Mouse (Mus musculus) adrenal gland, adult (tissue): ENCODE data around the gene Armc8.

Experiments
- DNase-seq, 2 experiments: peaks; one replicate each; pipeline ENCODE4 v3.0.0; 2022 to 2023; ENCODE audit warnings: low spot score in 1 of 2; ENCODE audit not compliant: inconsistent age in 2 of 2

The Armc8 gene

DNA sequence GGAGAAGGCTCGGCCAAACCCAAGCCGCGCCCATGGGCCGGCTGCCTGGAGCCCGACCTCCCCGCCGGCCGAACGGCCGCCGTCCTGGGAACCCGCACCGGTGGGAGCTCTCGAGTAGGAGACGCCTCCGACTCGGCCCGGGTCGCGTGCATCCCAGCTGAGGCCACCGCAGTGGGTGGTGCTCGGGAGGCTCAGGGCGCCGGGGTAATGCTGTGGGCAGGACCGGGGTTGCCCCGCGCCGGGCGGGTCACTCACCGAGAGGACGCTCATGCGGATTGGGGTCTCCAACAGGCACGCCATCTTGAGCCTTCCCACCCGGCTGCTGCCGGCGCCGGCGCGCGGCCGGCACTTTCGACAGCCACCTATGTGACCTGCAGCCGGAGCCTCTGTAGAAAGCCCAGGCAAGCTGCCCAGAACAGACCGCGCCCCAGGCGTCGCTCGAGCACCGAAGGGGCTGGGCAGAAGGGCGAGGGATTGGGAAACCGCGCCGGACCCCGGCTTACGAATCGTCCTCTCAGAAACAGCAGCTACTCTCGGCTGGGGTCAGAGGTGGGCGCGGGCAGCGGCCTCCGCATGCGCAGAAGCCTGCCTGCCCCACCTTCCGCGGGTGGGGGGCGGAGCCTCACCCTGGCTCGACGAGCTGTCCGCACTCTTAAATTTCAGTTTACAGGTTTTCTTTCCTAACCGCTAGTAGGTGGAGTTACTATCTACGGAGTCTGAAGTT, at the start of gene Armc8:
Armc8 (minus strand) TSS at position 553 of the 724 bp plus-strand sequence.
- DNase-seq, result peak; percentile 94 to 98

- DNase-seq, result no peak
These were observed 43.5 kb upstream of the Armc8 start, which contains the start of gene A4gnt for GRCm38 (mm10) chr9:99612202-99612601. Gene A4gnt (plus strand): TSS chr9:99612502.

DNA sequence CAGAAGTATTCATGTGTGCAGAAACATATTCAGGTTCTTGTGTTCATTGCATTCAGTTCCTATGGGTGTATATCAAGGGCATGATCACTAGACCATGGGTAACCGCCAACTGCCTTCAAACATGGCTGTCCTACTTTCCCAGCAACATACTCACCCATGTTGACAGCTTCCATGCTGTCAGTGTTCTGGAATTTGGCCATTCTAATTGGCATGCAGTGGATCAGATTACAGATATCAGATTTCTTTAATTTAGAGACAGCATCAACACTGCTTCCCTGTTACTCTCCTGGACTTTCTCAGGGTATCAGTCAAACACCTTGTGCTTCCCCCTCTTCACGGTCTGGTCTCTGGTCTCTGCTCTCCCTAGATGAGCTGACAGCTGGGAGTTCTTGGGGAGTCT, 34.9 kb upstream of the Armc8 start:
- no peak for DNase-seq

DNA sequence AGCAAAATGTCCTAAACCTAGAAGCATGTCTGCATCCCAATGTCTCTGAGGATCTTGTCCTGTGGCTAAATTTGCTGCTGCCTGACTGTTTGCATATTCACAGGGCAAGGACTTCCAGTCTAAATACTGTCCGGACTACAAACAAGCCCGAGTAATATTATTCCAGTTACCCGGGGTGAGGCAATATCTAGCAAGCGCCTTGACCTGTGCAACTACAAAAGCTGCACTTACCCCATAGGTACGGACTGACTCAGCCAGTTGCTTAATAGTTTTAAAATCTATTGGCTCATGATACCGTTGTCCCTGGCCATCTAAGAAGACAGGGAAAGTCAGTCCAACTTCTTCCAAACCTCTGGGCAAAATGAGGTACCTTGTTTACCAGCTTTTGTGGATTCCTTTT, 30.4 kb upstream of the Armc8 start:
- DNase-seq, result peak in 1 of 2 experiments; percentile 51

DNA sequence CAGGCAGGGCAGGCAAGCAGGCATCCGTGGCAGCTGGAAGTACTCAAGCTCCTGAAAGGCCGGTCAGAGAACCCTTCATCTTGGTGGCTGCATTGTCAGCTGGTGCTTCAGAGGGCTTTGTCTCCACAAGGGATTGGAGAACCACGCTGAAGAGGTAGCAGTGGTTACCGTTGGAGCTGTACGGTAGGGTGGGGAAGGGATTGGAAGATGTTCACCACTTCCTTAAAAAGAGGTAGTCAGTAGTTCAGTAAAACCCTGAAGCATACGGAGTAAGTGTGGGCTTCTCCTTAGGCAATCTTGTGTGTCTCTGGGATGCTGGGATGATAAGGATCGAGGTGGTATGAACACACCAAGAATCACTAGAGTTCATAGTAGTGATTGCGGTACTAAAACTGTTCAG, 22.4 kb upstream of the Armc8 start:
- no peak for DNase-seq

DNA sequence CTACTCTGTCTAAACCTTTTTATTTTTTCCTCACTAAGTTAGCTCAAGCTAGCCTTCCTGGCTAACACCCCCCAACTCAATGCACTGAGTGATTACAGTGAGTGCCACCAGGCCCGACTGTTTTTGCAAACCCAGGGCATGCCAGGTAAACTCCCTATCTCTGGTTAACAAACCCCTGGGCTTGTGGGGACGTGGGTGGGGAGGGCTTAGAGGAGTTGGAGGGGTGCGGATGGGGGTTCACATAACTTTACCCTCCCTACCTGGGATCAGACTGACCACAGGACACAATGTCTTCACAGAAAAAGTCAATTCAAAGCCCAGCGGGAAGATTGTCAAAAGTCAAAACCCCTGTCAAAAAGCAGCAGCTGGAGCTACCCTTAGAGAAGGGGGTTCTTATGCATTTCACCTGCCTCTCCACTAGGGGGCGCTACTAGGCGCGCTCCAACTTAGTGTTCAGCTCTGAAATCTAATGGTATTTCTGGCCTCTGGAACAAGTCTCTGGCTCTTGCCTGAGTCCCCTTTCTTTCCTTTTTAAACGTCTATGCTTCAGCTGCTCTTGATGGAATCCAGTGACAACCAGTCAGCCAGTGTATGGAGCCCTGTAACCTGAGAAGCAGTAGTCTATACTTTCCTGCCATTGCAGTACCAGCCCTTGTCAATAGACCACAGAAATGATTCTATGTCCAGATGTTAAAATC, 19.0 kb upstream of the Armc8 start:
- peak; percentile 49 to 87 for DNase-seq

DNA sequence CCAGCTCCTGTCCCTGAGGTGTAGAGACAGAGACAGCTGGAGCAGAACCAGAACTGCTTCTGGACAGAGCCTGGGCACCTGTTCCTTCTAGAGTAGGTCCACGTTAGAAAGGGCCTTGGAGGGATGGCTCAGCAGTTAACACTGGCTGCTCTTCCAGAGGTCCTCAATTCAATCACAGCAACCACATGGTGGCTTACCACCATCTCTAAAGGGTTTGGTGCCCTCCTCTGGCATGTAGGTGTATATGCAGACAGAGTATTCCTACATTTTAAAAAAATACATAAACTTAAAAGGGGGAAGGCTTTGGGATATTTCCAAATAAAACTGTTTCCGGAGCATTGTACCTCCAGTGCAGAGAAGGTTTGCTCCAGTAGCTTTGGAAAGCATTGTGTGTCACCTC, 12.0 kb upstream of the Armc8 start:
- peak; percentile 30 to 74 for DNase-seq

DNA sequence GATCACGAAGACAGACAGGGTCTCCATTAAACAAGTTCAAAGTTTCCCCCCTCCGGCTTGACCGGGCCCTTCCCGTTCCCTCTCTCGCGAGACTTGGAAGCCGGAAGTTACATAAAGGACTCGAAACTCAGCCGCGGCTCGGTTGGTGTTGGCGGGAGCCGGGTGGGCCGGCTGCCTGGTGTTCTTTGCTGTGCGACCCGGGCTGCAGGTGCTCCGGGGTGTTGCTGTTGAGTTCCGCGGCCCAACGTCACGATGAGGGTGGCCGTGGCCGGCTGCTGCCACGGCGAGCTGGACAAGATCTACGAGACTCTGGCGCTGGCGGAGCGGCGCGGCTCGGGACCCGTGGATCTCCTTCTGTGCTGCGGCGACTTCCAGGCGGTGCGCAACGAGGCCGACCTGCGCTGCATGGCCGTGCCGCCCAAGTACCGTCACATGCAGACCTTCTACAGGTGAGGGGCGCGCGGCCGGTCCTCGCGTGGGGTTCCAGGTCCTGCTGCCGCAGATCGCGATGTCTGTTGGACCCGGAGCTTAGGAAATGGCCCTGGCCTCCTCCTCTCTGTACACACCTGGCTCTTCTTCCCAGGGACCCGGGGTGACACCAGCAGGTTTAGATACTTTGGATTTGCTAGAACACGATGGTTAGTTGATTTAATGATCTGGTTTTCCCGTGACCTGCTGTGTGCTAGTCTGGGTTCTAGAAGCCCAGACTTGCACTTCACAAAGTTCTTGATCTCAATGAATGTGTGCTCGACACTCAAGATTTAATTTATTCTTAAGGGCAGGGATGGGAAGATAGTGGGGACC, 7.2 kb upstream of the Armc8 start, which contains the start of gene Dbr1:
Dbr1 (plus strand) TSS at position 123 of the 804 bp plus-strand sequence.
- DNase-seq, result peak; percentile 92 to 97

- no peak for DNase-seq
These were observed 335 bp upstream of the Armc8 start for GRCm38 (mm10) chr9:99569071-99569397.

DNA sequence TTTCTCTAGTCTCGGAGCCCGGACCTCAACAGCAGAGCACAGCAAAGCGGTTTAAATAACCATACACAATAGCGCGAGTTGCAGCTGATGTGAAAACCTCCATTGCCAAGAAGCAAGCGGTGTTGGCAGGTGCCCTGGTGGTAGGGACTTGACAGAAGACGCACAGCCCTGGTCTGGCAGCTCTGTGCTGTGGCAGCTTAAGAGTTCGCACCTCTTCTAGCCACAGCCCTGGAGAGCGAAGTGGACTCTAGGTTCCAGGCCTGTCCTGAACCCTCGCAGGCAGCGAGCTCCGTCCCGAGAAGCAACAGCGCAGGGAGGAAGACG, 714 bp downstream of the Armc8 start:
- no peak for DNase-seq

DNA sequence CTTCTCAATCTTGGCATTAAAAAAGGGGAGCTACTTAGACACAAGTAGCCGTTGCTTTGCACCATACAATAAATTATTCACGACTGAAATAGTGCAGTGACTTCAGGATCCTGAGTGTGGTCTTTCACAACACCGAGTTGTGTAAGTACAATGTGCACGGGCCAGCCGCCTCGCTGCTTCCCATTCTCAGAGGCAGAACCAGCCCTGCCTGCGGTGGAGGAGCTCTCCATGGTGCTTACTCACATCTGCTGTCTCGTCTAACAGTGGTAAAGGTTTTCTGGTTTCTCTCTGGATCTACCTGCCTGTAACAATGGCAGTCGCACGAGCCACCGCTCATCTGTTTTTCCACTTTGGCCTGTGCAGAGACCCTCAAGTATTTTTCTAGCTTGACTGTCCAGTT, 5.0 kb downstream of the Armc8 start:
- DNase-seq, result peak; percentile 68 to 89

DNA sequence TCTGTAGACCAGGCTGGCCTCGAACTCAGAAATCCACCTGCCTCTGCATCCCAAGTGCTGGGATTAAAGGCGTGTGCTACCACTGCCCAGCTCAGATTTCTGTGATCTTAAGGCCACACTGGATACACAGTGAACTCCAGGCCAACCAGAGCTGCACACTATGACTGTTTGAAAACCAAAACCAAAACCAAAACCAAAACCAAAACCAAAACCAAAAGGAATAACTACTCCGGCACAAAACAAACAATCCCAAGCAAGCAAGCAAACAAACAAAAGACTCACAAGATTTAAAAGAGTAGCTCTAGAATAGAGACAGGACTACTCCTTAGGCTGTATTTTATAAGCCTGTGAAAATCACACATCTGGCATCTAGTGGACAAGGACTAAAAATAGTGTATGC, 8.3 kb downstream of the Armc8 start:
- DNase-seq, result no peak

GRCm38 (mm10) chr9:99559557-99559904, 9.2 kb downstream of the Armc8 start:
- DNase-seq, result no peak

- DNase-seq, result no peak
These were observed 9.7 kb downstream of the Armc8 start for GRCm38 (mm10) chr9:99558824-99559556.

GRCm38 (mm10) chr9:99557580-99558300, 11.0 kb downstream of the Armc8 start:
- no peak for DNase-seq

DNA sequence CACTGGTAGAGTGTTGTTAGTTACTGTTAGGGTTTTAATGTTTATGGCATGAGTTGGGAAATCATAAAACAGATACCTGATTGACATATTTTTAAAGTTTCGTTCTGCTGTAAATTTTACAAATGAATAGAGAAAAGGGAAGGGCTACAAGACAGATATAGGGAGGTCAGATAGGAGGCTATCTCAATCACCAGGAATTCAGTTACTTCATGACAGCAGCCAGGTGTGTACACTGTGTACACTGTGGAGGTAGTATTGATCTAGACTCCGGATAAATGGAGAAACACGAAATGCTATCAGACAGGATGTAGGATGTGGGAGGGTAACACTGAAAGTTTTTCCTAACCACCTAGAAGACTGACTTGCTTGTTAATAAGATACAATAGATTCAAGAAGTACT, 13.4 kb downstream of the Armc8 start:
- no peak for DNase-seq

DNA sequence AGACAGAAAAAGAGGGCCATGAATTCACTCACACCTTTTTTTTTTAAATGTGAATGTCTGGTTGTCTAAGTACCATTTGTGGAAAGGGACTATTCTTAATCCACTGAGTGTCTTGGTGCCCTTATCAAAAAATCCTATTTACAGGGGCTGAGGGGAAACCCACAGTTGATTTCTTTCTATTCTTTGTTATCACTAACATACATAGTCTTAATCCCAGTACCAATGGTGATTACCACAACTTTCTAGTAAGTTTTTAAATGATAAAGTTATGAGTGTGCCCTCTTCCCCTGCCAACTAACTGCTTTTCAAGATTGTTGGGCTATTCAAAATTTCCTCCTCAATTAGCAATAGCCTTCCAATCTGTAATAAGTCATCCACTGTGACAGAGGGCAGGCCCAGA, 14.6 kb downstream of the Armc8 start:
- DNase-seq, result no peak

DNA sequence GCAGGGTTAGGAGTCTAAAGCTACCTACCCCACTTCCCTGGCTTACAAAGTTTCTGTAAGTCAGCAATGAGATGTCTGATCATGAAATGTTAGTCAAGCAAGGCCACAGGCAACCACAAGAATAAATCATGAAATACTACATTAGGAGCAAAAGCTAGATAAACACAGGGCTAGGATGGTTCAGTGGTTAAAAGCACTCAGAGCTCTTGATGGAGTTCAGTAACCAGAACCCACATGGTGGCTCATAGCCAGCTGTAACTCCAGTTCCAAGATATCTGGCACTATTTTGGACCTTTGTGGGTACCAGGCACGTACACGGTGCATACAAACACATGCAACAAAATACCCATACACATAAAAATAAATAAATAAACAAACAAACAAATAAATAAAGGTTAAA, 15.7 kb downstream of the Armc8 start:
- peak; percentile 23 to 67 for DNase-seq

DNA sequence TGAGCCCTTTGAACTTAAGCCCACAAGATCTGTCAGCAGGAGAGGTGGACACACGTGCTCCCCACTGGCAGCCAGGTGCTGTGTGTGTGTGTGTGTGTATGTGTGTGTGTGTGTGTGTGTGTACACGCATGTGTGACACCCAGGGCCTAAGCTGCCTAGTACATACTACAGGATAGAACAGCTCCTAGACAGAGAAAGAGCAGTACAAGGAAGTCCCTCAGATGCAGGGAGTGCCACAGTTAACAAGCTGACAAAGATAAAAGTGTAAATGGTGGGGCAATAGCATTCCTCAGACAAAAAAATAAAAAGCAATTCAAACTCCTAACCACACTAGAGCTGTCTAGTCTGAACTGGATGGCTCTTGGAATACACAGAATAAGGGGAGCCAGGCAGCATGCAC, 16.6 kb downstream of the Armc8 start:
- no peak for DNase-seq

DNA sequence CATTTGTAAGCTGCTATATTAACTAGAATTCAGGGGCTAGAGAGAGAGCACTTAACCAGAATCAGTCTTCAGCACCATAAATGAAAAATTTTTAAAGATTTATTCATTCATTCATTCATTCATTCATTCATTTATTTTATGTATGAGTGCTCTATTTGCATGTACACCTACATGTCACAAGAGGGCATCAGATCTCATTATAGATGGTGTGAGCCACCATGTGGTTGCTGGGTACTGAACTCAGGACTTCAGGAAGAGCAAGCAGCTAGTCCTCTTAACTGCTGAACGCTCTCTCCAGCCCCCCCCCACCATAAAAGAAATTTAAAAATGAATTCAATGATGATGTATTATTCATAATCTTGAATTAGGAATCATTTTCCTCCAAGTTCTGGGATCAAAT, 22.4 kb downstream of the Armc8 start:
- no peak for DNase-seq

- no peak for DNase-seq
These were observed 36.8 kb downstream of the Armc8 start for GRCm38 (mm10) chr9:99531865-99532264.
